Mouse (Mus musculus): ENCODE data around the gene Gstp2.

DNA sequence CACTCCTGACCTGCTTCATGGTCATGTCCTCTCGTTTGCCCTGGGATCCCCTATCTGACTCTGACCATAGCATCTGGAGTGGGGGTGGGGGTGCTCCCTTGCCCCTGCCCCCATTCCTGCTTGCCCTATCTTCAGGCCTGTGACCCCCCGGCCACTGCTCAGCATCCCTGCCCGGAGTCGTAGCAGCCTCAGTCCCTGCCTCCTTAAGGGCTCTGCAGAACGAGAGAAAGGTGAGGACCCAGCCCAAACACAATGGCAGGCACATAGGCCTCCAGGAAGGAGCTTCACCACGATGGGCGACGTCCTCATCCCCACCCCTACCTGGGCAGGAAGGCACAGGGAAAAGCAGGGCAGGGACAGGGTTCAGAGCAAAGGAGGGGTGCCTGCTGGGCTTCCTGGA, 47.5 kb downstream of the Gstp2 start:
- no peak for TF ChIP-seq CTCF (IDR thresholded peaks at IDR 0.05; ENCODE audit: extremely low read depth, insufficient read depth, low read length)
- no peak for TF ChIP-seq POLR2A (IDR thresholded peaks at IDR 0.05; ENCODE audit: extremely low read depth, insufficient read depth, low read length)

Data from cortical plate, adult 2 months (tissue).